Mouse (Mus musculus): ENCODE measurements around the gene Tk1.
"Not testable (repeated sequence)": the region's sequence is repeated elsewhere in the genome, so short reads cannot be mapped to it uniquely, and the experiment has no call there.

Tk1 gene

DNA sequence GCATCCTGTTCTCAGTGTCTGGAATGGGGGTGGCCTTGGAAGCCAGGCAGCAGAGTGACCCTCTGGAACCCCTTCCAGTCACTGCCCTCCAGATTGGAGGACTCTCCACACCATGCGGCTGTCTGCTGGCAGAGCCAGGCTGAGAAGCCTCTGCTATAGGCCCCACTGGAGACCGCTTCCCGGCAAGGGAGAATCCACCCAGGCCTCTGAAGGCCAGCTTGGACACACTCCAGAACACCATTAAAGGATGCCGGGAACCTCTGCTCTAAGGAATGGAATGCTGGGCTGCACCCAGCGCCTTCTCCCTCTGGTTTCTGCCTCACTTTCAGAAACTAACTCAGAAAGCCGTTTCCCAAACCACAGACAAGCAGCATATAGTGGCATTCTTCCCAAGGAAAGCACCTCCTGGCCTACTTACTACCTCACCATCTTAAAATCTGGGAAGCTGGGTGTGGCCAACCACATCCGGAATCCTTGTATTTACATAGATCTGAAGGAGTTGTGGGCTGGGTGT lies 3.1 kb downstream of the Tk1 start:
- no peak for DNase-seq (ENCODE audit: low spot score)

- DNase-seq (ENCODE audit: low spot score) = no peak
Observed at GRCm38 (mm10) chr11:117821868-117822267, 4.0 kb downstream of the Tk1 start.

DNA sequence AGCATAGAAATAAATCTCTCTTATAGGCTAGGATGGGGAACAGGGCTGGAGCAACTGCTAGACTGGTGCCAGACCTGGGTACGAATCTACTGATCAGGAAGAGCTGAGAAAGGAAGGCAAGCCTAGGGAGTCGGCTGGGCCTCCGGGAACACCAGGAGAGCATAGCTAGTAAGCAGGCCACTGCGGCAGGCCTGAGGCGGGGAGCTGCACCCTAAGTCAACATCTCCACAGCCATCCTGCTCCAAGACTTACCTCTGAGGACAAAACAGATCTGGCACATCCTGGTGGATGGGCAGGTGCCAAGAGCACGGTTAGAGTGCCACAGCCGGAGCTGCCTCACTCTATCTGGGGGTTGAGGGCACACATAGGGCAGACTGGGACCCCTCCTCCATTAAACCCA lies 5.7 kb downstream of the Tk1 start:
- no peak for DNase-seq (ENCODE audit: low spot score)

- no peak for DNase-seq (ENCODE audit: low spot score)
Observed at GRCm38 (mm10) chr11:117819095-117819494, 6.8 kb downstream of the Tk1 start.

GRCm38 (mm10) chr11:117816389-117816996 lies 9.4 kb downstream of the Tk1 start:
- DNase-seq (ENCODE audit: low spot score) = no peak

GRCm38 (mm10) chr11:117815850-117816249 lies 10.0 kb downstream of the Tk1 start:
- not testable (repeated sequence) for DNase-seq (ENCODE audit: low spot score)

DNA sequence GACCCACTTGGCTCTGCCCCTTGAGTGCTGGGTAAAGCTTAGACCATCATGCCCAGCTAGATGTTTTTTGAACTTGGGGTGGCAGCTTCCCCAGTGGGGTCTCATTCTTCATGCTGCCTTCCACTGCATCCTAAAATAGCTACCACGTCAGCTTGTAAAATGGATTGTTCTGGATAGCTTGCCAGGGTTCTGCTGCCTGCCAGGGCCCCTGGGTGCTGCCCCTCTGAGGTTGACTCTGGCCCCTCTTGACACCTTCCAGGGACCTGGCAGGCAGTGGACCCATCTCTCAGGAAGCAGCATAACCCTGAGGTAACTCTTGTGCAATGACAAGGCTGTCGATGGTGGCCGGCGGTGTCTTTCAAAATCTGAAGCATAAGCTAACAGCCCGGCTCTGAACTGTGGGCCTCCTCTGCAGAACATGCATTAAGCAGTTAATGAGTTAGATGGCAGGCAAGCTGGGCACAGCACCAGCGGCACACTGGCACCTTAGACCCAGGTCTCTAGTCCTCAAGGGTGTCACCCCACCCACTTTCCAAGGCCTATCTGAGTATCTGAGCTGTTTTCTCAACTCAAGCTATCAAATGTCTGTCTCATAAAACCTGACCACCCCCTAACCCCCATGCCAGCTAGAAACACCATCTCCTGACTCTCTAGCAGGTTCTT lies 11.1 kb downstream of the Tk1 start:
- DNase-seq (ENCODE audit: low spot score) = no peak

DNA sequence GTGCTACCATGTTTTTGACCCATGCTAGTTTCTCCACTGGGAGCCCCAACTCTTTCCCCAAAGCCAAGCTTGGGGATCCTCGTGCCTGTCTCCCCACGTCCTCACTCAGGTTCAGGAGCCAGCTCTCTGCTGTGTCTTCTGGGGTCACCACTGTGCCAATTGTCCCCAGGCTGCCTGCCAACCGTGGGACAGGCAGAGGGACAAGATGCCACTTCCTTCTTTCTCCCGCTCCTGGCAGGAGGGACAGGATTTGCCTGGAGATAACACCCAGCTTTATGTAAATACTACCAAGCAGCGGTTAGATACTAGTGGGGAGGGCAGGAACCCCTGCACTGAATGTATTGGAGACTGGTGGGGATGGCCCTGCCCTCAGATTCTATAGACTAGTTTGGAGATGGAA lies 12.0 kb downstream of the Tk1 start:
- DNase-seq (ENCODE audit: low spot score) = no peak

DNA sequence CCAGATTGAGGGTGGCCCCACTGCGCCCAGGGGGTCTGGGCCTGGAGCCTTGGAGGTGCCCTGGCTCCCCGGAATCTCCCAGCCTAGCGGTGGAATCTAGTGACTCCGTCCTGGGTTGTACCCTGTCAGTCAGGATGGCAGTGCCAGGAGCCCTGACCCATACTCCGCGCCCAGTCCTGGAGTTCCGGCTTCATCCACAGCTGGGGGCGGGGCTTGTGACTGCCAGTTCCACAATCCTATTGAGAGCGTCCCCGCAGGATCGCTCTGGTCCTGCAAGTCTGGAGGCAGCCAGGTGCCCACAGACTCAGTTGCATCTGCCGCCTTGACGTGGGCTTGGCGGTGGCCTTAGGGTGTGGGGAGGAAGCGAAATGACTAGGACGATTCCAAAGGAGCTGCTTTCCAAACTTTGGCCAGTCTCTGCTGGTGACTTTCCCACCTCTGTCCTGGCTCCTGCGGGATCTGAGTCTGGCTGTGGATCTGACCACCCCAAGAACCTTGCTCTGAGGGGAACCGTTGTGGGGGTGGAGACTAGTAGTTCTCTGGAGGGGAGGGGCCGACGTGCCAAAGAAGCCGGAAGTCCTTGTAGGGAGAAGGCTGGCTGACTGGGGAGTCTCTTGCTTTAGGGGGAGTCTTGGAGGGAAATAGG lies 15.4 kb downstream of the Tk1 start:
- peak; percentile 78 for DNase-seq (ENCODE audit: low spot score)

- peak; percentile 80 for DNase-seq (ENCODE audit: low spot score)
Observed at GRCm38 (mm10) chr11:117809407-117810311, 16.2 kb downstream of the Tk1 start, which contains the start of the genes Gm20708 and Syngr2. Gene Gm20708 (plus strand): TSS chr11:117809668. Gene Syngr2 (plus strand): TSS chr11:117809668.

DNA sequence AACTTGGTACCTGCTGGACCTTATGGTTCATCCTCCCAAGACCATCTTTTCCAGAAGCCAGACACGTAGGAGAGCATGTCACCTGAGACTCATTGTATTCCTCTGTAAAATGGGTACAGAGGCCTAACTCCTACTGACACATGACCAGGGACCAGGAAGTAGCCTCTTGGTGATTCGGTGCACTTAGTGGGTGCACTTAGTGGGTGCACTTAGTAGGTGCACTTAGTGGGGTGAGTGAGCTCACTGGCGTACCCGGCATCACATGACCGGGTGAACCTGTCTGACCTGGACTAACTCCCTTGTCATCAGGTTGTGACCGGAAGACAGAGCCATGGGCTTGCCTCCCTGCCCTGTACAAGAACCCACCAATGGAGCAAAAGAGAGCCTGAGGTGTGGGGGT lies 19.1 kb downstream of the Tk1 start:
- no peak for DNase-seq (ENCODE audit: low spot score)

GRCm38 (mm10) chr11:117803166-117803688 lies 22.7 kb downstream of the Tk1 start:
- DNase-seq (ENCODE audit: low spot score) = no peak

DNA sequence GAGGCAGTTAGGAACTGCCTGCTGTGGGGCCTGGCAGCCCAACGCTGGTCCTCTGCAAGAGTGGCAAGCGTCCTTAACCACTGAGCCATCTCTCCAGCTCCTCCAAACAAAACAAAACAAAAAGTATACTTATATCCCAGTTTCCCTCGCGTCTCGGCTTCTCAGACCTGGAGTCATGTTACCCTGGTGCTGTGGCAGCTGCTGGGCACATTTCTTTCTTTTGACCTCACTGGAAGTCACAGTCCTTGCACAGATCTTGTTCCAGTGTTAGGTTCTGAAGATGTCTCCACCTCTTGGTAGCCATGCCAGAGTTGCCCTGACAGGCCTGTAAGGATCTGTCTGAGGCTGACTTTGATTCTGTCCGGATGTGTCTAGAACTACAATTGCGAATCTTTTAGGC lies 24.2 kb downstream of the Tk1 start:
- DNase-seq (ENCODE audit: low spot score) = no peak

- no peak for DNase-seq (ENCODE audit: low spot score)
Observed at GRCm38 (mm10) chr11:117800038-117800437, 25.9 kb downstream of the Tk1 start.

DNA sequence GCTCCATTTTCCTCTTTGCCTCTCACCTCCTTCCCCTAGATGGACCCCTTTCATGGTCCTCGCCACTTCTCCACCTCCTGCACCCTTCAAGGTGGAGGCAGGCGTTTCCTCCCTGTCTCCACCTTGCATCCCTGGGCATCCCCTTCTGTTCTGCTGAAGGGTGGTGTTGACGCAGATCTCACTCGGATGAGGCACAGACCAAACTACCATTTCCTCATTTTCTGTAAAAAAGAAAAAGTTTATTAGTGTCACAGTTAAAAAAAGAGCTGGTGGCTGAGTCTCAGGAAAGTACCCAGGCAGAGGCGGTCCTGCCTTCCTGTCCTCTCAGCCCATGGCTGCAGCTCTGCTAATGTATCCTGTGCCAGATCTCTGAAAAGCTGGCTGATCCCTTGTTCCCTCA lies 26.7 kb downstream of the Tk1 start:
- DNase-seq (ENCODE audit: low spot score) = no peak

- DNase-seq (ENCODE audit: low spot score) = no peak
Observed at GRCm38 (mm10) chr11:117798160-117798541, 27.7 kb downstream of the Tk1 start.

- peak; percentile 36 for DNase-seq (ENCODE audit: low spot score)
Observed at GRCm38 (mm10) chr11:117797511-117798159, 28.3 kb downstream of the Tk1 start, which contains the start of gene 6030468B19Rik. Gene 6030468B19Rik (plus strand): TSS chr11:117797660.

DNA sequence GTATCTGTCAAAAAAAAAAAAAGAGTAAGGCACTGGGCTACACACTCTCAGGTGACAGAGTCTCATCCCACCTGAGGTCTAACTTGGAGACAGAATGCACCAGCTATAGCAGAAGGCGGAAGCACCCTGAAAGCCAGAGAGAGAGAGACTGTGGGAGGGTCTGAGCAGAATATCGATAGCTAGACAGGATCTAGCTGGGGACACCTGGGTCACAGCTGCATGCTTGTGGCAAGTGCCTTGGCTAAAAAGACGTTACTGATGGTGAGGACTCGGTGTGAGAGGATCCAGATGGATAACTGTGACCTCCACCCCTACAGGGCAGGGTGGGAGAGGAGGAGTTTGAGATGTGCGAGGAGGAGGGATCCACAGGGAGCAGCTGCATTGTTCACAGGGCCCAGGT lies 28.9 kb downstream of the Tk1 start:
- no peak for DNase-seq (ENCODE audit: low spot score)

GRCm38 (mm10) chr11:117794035-117794551 lies 31.8 kb downstream of the Tk1 start:
- no peak for DNase-seq (ENCODE audit: low spot score)

DNA sequence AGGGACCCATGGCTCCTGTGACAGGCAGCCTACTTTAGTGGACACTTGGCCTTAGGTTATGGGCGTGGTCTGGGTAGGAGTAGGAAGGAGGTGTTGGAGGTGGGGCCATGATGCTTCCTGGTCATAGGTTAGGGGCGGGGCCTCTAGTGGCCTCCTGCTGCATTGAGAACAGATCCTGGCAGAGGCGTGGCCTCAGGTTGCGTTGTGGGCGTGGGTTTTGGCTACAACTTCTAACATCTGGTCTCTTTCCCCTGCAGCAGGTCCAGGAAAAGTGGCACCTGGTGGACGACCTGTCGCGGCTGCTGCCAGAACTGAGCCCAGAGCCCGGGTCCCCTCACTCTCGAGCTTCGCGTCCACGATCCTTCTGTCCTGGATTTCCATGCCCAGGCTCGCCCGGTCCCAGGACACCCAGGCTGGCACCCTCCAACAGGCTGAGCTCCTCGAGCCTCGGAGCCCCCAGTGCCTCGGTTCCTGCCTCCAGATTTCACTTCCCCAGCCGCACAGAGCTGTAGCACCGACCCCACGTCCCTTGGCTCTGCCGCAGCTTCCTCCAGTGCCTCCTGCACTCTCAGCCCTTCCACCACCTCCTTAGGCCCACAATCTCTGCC lies 33.5 kb downstream of the Tk1 start:
- peak; percentile 92 for DNase-seq (ENCODE audit: low spot score)

DNA sequence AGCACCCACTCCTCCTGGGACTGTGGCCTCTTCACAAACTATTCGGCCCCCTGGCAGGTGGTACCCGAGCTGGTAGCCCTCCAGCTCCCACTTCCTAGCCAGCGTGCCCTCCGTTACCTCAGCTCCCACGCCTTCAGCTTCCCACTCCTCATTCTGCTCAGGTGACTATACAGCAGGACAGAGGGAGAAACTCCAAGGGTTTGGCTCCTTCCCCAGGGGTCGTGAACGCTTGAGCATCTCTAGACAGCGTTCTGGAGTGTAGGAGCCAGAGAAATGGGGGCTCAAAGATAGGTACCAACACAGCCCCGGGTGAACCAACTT lies 34.5 kb downstream of the Tk1 start:
- DNase-seq (ENCODE audit: low spot score) = no peak
